Mouse (Mus musculus) heart, embryonic 11.5 days (tissue): ENCODE measurements at regions not wholly inside any gene's neighbourhood (a gene's known extent, or its start where the extent isn't known, plus 50 kb on each side); places are given as distances from the start of the nearest gene placed in this dataset.
"Not testable (repeated sequence)": the region's sequence is repeated elsewhere in the genome, so short reads cannot be mapped to it uniquely, and the experiment has no call there.

Experiments used
- ATAC-seq: fragments of 200-750 bp; cut with Nextera tagmentation; replicated peaks from 2 replicates; pipeline ENCODE4 v1.8.0; 2017; ENCODE audit warnings: moderate library complexity; ENCODE audit not compliant: insufficient number of reproducible peaks, low FRiP score, low TSS enrichment
- H3K27ac ChIP-seq: fragments of 300-500 bp; sonication (generic); 2 replicates; pipeline ENCODE4 v1.5.1; 2014; ENCODE audit warnings: mild to moderate bottlenecking, low read depth, low read length
- H3K27me3 ChIP-seq: fragments of 300-500 bp; sonication (generic); 2 replicates; pipeline ENCODE4 v1.6.1; 2014; ENCODE audit warnings: mild to moderate bottlenecking, low read length, mixed read lengths; ENCODE audit not compliant: control insufficient read depth, insufficient read depth
- H3K36me3 ChIP-seq: fragments of 300-500 bp; sonication (generic); 2 replicates; pipeline ENCODE4 v1.6.1; 2014; ENCODE audit warnings: mild to moderate bottlenecking, low read length, moderate library complexity, mixed read lengths; ENCODE audit not compliant: control insufficient read depth, insufficient read depth
- H3K4me1 ChIP-seq: fragments of 300-500 bp; sonication (generic); 2 replicates; pipeline ENCODE4 v1.6.1; 2014; ENCODE audit warnings: low read length; ENCODE audit not compliant: control insufficient read depth, insufficient read depth
- H3K4me2 ChIP-seq: fragments of 300-500 bp; sonication (generic); 2 replicates; pipeline ENCODE4 v1.6.1; 2014; ENCODE audit warnings: mild to moderate bottlenecking, moderate library complexity
- H3K4me3 ChIP-seq: fragments of 300-500 bp; sonication (generic); 2 replicates; pipeline ENCODE4 v1.5.1; 2014; ENCODE audit warnings: low read depth, low read length
- H3K9ac ChIP-seq: fragments of 300-500 bp; sonication (generic); 2 replicates; pipeline ENCODE4 v1.6.1; 2014; ENCODE audit warnings: mild to moderate bottlenecking, low read depth, low read length, moderate library complexity
- H3K9me3 ChIP-seq: fragments of 300-500 bp; sonication (generic); replicated peaks from 2 replicates; pipeline ENCODE4 v1.6.1; 2016; ENCODE audit warnings: low read length; ENCODE audit not compliant: control insufficient read depth
- WGBS: fragments of 180-500 bp; shearing (Covaris S2); extraction: QIAGEN DNeasy Blood & Tissue Kit; methylation state at CpG from one replicate; pipeline ENCODE4 v1.1.7; 2014; ENCODE audit not compliant: insufficient replicate concordance; 5-methylcytosine and 5-hydroxymethylcytosine counted together

GRCm38 (mm10) chr14:16072534-16072933, 176.5 kb upstream of the Ngly1 start:
- 100% methylated on average over 5 of the region's 12 CpGs for WGBS
- not testable (repeated sequence) for ATAC-seq, H3K4me1 ChIP-seq, H3K36me3 ChIP-seq, H3K27ac ChIP-seq, H3K4me2 ChIP-seq, H3K27me3 ChIP-seq, H3K9me3 ChIP-seq, H3K4me3 ChIP-seq, H3K9ac ChIP-seq

GRCm38 (mm10) chr14:16074089-16074488, 175.0 kb upstream of the Ngly1 start:
- Histone ChIP-seq H3K27ac (no peak overlapping the region), H3K9ac (no peak overlapping the region), H3K27me3 (no peaks in the 10 kb centered on the region), H3K9me3 (no peaks in the 10 kb centered on the region), H3K4me1 (no peaks in the 10 kb centered on the region), H3K36me3 (no peaks in the 10 kb centered on the region), H3K4me2 (no peak overlapping the region), H3K4me3 (no peak overlapping the region)
- 59% methylated on average over 1 of the region's 1 CpGs for WGBS
- no peak for ATAC-seq

- H3K36me3 ChIP-seq: no peaks in the 10 kb centered on the region
- H3K9me3 ChIP-seq: no peaks in the 10 kb centered on the region
- no peak overlapping the region for H3K4me3 ChIP-seq
- H3K27ac ChIP-seq: no peak overlapping the region
- 67% methylated on average over 1 of the region's 1 CpGs for WGBS
- no peak overlapping the region for H3K4me2 ChIP-seq
- H3K4me1 ChIP-seq: no peaks in the 10 kb centered on the region
- no peaks in the 10 kb centered on the region for H3K27me3 ChIP-seq
- ATAC-seq: no peak
- H3K9ac ChIP-seq: no peak overlapping the region
Observed at GRCm38 (mm10) chr14:16079096-16079495, 170.0 kb upstream of the Ngly1 start.

- H3K4me3 ChIP-seq, H3K4me2 ChIP-seq, H3K4me1 ChIP-seq, ATAC-seq, H3K9ac ChIP-seq, H3K9me3 ChIP-seq, H3K27ac ChIP-seq, H3K36me3 ChIP-seq, H3K27me3 ChIP-seq: not testable (repeated sequence)
Observed at GRCm38 (mm10) chr14:16087231-16087630, 161.8 kb upstream of the Ngly1 start.

DNA sequence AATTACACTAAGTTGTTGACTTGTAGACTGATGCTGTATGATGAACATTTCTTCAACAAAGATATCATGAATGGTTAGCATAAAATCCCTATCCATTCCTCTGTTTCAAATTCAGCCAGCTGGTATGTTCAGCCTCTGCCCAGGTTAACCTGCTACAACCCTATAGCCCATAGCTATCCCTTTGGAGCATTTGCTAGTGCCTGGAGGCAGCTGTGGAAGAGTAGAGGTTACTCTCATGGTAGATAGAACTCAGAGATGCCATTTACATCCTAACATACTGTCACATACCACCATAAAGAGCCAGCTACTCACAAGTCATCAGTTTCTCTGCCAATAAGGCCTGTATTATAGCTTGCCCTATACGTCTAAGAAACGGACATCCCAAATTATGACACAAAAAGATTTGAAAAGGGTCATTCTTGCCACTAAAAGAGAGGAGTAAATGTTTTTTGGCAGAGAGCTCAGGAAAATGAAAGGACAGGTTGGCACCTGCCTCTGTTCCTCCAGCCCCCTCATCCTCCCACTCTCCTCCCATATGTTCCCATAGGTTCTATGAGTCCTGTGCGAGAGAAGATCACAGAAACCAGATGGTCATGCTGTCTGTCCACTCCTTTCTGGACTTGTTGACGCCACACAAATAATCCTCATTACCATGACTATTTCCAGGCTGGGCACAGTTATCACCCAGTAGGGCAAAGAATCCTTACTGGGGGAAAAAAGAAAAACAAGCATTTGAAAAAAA, 156.5 kb upstream of the Ngly1 start:
- Histone ChIP-seq H3K4me2 (no peak overlapping the region), H3K27me3 (no peaks in the 10 kb centered on the region), H3K9me3 (no peaks in the 10 kb centered on the region), H3K4me1 (no peaks in the 10 kb centered on the region), H3K4me3 (no peak overlapping the region), H3K27ac (no peak overlapping the region), H3K9ac (no peak overlapping the region), H3K36me3 (no peaks in the 10 kb centered on the region)
- 76% methylated on average over 4 of the region's 4 CpGs for WGBS
- ATAC-seq: no peak

- 47% methylated on average over 2 of the region's 2 CpGs for WGBS
- Histone ChIP-seq H3K9ac (no peak overlapping the region), H3K4me3 (no peak overlapping the region), H3K4me1 (no peaks in the 10 kb centered on the region), H3K27me3 (no peaks in the 10 kb centered on the region), H3K36me3 (no peaks in the 10 kb centered on the region), H3K27ac (no peak overlapping the region), H3K4me2 (no peak overlapping the region), H3K9me3 (no peaks in the 10 kb centered on the region)
- no peak for ATAC-seq
Observed at GRCm38 (mm10) chr14:16093133-16093505, 156.0 kb upstream of the Ngly1 start.

DNA sequence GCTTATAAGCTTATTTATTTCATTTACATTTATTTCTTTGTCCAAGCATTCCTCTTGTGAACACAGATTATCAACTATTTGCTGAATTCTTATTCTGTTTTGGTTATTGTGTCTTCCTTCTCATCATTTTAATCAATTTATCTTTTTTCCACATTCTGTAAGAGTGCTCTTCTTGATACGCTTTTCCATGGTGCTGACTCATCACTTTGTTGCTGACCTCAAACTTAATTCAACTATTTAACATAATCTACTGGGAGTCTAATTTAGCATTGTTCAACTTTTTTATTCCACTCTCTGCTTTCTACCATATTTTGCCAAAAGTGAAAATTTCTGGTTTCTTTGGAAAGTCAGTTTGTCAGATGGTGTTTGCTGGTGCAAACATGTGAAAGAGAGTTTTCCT, 139.7 kb upstream of the Ngly1 start:
- Histone ChIP-seq H3K9ac (no peak overlapping the region), H3K4me1 (no peaks in the 10 kb centered on the region), H3K4me2 (no peak overlapping the region), H3K27ac (no peak overlapping the region), H3K4me3 (no peak overlapping the region), H3K9me3 (no peaks in the 10 kb centered on the region), H3K27me3 (no peaks in the 10 kb centered on the region), H3K36me3 (no peaks in the 10 kb centered on the region)
- no peak for ATAC-seq
- WGBS: 82% methylated on average over 1 of the region's 1 CpGs

GRCm38 (mm10) chr14:16132672-16133071, 116.4 kb upstream of the Ngly1 start:
- H3K27me3 ChIP-seq: no peaks in the 10 kb centered on the region
- no peaks in the 10 kb centered on the region for H3K9me3 ChIP-seq
- ATAC-seq: no peak
- H3K36me3 ChIP-seq: no peaks in the 10 kb centered on the region
- H3K4me3 ChIP-seq: no peak overlapping the region
- H3K4me1 ChIP-seq: no peaks in the 10 kb centered on the region
- 79% methylated on average over 3 of the region's 3 CpGs for WGBS
- no peak overlapping the region for H3K9ac ChIP-seq
- H3K27ac ChIP-seq: no peak overlapping the region
- no peak overlapping the region for H3K4me2 ChIP-seq

- WGBS: 67% methylated on average over 3 of the region's 3 CpGs
- H3K9me3 ChIP-seq: no peaks in the 10 kb centered on the region
Observed at GRCm38 (mm10) chr14:16133410-16133809, 115.7 kb upstream of the Ngly1 start.

More at GRCm38 (mm10) chr14:16133410-16133809, 115.7 kb upstream of the Ngly1 start:
- Histone ChIP-seq H3K4me1 (no peaks in the 10 kb centered on the region), H3K4me3 (no peak overlapping the region), H3K27ac (no peak overlapping the region), H3K27me3 (no peaks in the 10 kb centered on the region), H3K9ac (no peak overlapping the region), H3K36me3 (no peaks in the 10 kb centered on the region), H3K4me2 (no peak overlapping the region)
- no peak for ATAC-seq
